Mouse (Mus musculus) megakaryocyte-erythroid progenitor cell, adult 5-6 weeks (primary cell): Measurements from ENCODE around the gene 2210408I21Rik. TPM values are rescaled to one million over a fixed set of nuclear protein-coding genes. Genes with fewer than 3 reads are reported as not detected.

Experiments
- total RNA-seq, 2 experiments: library from RNA; stranded (forward) in 1 of 2; stranded (reverse) in 1 of 2; fragments of 200-1000, 215-1000 nt in 1 of 2; fragments of >200 nt in 1 of 2; fragmentation: Nextera tagmentation in 1 of 2; gene quantifications; 2 replicates each; pipeline ENCODE4 v1.2.3; 2014 to 2017

The 2210408I21Rik gene
- total RNA-seq, 2 experiments from 2014 or later: 2.2 to 13.4 TPM

Other genes starting within 250 kb of the 2210408I21Rik start
- 32.5 and 42.9 TPM in 2 replicates for gene Slf1, start 67 bp upstream of the 2210408I21Rik start, total RNA-seq (2014; fragmentation: Nextera tagmentation)
- gene Slf1, start 67 bp upstream of the 2210408I21Rik start, total RNA-seq (2017): 36.7 and 42.2 TPM in 2 replicates